Mouse (Mus musculus) adrenal gland, postnatal 10 days (tissue): ENCODE measurements around the gene 6030408B16Rik. TPM values are rescaled to one million over a fixed set of nuclear protein-coding genes. Genes with fewer than 3 reads are reported as not detected.

ENCODE experiments used
- DNase-seq: peaks from one replicate; pipeline ENCODE4 v3.0.0; 2021; ENCODE audit warnings: mixed read lengths
- long read RNA-seq, 2 experiments: library from polyadenylated mRNA; stranded (forward); transcript quantifications; one replicate each; pipeline ENCODE4 v2.0.0; 2021
- total RNA-seq, 2 experiments: library from RNA; stranded (reverse); gene quantifications; 2 replicates each; pipeline ENCODE4 v1.2.3; 2021

Gene 6030408B16Rik
- 1 to 10 TPM; 1.0 to 2.4 TPM for total RNA-seq
- long read RNA-seq, experiment 1, partial matches to known transcripts, result 0 of 4 reads
- long read RNA-seq, experiment 1, other reads (novel, unspliced or antisense), result 3 of 4 reads
- long read RNA-seq, experiment 2, partial matches to known transcripts, result 0 of 2 reads
- long read RNA-seq, experiment 2, other reads (novel, unspliced or antisense), result 2 of 2 reads

- DNase-seq, result peak; percentile 15
Measured at GRCm38 (mm10) chr15:101293025-101293621, at the start of gene 6030408B16Rik. Gene 6030408B16Rik, plus strand, starts transcription at chr15:101293212.

GRCm38 (mm10) chr15:101244012-101244411, 49.0 kb upstream of the 6030408B16Rik start:
- no peak for DNase-seq

DNA sequence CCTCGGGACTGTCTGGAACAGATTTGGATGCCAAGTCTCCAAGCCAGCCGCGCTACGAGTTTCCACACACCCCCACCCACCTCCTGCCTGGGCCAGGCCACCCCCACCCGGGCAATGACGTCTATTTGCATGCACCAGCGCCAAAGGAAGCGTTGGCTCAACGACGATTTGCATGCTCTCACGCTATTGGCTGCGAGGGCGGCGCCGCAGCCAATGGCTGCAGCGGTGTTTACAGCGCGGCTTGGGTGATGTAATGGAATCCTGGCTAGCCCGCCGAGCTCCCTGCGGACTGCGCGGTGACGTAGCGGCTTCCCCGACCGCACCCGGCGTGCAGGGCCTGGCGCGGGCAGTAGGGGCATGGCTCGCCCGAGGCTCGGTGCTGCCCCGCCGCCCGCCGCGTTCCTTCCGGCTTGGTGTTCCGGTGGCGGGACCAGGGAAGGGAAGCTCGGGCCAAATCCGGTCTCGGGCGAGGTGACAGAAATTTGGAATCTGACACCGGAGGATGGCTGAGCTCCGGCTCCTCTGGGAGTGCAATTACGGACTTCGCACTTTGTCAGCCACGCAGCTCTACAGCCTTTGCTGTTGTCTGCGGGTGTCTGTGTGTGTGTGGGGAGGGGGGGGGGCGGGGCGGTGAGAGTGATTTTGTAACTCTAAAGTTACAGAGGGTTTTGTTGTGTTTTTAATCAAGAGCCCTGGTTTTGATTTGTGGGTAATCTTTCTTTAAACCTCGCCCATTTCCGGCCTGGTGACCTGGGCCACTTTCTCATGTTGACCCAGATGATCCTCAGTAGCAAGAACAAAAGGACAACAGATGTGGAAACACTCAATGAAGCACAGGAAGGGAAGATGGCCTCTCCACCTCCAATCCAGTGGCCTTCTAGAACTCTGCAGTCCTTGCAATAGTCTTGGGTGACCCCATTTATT, 46.5 kb upstream of the 6030408B16Rik start:
- DNase-seq, result peak; percentile 97

DNA sequence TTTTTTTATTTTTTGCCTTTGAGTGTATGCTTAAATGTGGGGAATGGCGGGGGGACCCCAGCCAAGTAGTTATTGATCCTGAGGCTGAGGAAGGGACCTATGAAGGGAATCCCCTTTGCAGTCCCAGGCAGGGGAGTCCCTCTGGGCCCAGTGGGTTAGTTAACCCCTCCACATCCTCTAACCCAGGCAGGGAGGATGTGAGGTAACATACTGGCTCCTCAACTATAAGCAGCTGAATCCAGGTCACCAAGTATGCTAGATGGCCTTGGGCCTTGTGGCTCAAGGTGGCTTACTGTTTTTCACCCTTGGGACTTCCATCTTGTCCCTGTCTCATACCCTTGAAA, 45.9 kb upstream of the 6030408B16Rik start:
- DNase-seq, result no peak

- no peak for DNase-seq
Measured at GRCm38 (mm10) chr15:101248029-101248710, 44.8 kb upstream of the 6030408B16Rik start.

GRCm38 (mm10) chr15:101250220-101250800, 42.7 kb upstream of the 6030408B16Rik start:
- DNase-seq, result no peak

DNA sequence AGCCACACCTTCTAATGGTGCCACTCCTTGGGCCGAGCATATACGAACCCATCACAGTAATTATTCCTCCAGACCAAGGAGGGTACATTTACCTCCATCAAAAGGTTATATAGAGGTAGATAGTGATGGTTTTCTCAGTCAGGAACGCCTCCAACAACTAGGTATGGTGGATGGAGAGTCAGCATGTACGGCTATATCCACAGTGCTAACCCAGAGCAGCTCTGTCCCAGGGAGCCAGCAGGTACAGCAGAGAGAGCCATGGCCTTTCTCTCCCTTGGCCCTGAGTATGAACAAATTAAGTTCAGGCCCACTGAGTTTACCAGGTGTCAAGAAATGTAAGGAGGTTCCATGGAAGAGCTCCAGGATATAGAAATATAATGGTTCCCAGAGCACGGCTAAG, 41.1 kb upstream of the 6030408B16Rik start:
- no peak for DNase-seq

GRCm38 (mm10) chr15:101252614-101253013, 40.4 kb upstream of the 6030408B16Rik start:
- DNase-seq, result no peak

DNA sequence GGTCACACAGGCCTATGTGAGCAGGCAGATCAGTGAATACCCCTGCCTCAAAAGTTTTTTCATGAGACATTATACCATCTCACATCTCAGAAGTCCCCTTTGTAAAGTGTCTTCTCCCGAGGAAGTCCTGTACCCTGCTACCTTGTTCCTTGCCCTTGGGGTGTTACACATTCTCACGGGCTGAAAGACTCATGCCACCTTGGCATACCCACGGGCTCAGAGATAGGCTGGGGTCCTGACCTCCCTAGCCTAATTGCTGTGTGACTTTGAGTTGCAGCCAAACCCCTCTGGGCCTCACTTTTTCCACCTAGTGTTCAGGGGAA, 39.5 kb upstream of the 6030408B16Rik start:
- DNase-seq, result no peak

- DNase-seq, result peak; percentile 89
Measured at GRCm38 (mm10) chr15:101253886-101254795, 38.9 kb upstream of the 6030408B16Rik start, which contains the start of gene Nr4a1. Gene Nr4a1, plus strand, starts transcription at chr15:101254269.

- DNase-seq, result no peak
Measured at GRCm38 (mm10) chr15:101255842-101256462, 37.1 kb upstream of the 6030408B16Rik start.

- DNase-seq, result no peak
Measured at GRCm38 (mm10) chr15:101256463-101257206, 36.4 kb upstream of the 6030408B16Rik start.

DNA sequence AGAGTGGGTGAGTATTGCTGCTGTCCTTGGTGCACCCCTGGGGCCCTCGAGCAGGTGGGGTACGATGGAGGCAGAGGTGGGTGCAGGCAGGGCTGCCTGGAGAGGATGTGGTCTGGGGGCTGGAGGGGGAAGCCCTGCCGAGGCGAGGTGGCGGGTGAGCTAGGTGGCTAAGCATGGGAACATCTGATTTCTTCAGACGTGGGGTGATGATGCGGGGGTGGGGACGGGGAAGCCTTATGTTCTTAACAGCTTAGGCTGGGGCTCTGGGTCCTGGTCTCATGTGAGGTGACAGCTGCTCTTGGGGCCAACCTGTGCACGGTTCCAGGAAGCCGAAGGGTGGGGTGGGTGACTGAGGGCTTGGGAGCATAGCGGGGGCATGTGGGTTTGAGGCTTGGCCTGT, 34.6 kb upstream of the 6030408B16Rik start:
- DNase-seq, result peak; percentile 5

GRCm38 (mm10) chr15:101259922-101260321, 33.1 kb upstream of the 6030408B16Rik start:
- no peak for DNase-seq

GRCm38 (mm10) chr15:101260387-101260786, 32.6 kb upstream of the 6030408B16Rik start:
- peak; percentile 83 for DNase-seq

DNA sequence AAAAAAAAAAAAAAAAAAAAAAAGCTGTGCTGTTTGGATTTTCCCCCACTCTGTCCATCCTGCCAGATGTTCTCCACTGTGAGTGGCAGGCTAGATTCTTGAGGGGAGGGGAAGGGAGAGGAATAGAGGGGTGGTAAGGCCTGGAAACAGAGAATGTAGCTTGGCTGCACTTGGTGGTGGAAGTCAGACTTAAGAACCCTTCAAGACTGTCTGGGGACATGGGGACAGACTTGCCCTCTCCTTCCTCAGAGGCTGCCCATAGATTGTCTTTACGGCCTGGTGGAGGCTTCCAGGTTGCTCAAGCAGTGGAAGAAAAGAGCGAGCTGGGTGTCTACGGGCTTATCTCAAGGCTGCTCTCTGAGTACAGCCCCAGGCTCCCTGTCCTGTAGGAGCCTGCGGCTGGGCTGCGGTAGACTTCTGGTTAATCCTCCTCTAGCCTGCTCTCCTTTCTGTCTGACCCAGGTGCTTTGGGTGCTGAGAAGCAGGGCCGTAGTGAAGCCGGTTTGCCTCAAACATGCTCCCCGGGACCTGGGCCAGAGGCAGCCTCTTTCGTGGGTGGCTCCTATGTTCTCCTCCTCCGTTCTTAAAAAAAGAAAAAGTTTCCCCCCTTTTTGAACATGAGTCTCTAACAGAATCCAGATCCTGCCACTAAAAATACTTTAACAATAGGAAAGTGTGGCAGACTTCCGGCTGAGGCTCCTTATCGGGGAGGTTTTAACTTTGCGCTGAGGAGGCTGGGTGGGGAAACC, 32.0 kb upstream of the 6030408B16Rik start:
- DNase-seq, result no peak

DNA sequence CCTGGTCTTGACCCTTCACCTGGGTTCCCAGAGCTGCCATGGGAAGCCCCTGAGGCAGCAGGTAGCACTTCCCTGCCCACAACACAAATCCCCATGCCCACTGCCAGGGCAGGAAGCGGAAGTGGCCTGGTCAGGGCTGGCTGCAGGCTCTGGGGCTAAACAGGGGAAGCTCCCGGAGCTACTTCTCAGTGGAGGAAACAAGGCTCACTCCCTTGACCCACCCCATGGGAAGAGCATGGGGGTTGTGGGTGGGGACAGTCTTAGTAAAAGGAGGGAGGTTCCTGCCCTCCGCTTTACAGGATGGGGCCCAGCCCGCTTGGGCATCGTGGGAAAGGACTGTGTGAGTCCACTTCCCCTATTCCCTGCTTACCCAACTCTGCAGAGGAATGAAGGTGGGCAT, 30.5 kb upstream of the 6030408B16Rik start:
- peak; percentile 14 for DNase-seq

DNA sequence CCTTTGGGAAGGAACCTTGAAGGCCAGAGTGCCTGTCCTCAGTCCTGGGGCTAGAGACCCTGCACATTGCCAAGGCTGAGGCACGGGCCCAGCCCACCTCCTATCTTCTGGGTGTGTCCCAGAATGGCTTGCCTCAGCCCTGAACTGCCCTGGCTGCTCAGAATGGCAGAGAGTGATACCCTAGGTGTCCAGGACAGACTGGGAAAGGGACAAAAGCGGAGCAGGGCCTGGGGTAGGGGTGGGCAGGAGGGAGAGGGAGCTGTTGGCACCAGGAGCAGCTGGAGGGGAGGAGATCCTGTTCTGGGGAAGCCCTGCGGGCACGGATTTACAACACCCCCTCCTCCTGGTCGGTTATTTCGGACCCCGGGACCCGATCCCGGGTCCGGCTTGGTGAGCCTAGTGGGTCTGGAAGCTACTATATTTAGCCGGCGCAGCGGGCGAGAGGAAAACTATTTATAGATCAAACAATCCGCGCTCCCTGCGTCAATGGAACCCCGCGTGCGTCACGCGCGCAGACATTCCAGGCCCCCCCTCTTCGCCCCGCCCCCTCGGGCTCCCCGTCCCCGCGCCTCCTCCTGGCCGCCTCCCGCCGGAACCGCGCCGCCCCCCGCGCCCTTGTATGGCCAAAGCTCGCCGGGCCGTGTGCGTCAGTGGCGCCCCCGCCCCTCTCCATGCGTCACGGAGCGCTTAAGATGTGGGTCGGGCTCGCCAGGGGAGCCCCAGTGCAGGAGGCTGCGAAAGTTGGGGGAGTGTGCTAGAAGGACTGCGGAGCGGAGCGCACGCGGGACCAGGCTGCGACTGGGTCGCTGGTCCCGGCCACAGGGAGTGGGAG, 26.7 kb upstream of the 6030408B16Rik start:
- DNase-seq, result peak; percentile 99
